Mouse (Mus musculus): ENCODE results near the gene Ceacam2. TPM values are rescaled to one million over a fixed set of nuclear protein-coding genes. Genes with fewer than 3 reads are reported as not detected.
"Not testable (repeated sequence)": the region's sequence is repeated elsewhere in the genome, so short reads cannot be mapped to it uniquely, and the experiment has no call there.

Gene Ceacam2
- polyA plus RNA-seq (2015; fragmentation: Nextera tagmentation; extraction: Ambion mirVana) = 0.10 and 0.23 TPM in 2 replicates

DNA sequence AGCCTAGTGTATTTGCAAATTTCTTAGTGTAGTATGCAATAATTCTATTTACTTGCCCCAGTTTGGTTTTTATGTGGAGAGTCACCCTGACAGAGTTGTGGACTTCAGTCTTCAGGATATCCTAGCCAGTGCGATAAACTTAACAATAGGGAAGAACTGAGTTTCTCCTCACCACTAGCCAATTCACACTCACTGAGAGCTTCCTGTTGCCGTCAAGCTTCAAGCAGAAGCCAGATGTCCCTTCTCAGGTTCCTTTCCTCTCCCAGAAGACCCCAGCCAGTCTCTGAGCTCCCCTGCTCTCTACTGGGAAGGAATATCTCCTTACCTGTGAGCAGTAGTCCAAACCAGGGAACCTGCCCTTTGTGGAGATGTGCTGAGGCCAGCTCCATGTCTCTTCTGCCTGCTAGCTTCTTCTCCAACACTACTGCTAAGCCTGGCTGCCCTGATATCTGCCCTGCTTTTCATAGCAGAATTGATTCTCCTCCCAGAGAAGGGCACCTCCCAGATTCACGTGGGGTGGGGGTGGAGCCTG lies at the start of gene Ceacam2:
Ceacam2 (minus strand) TSS at position 482 of the 532 bp plus-strand sequence.
- not testable (repeated sequence) for H3K4me2 ChIP-seq (replicated peaks); ATAC-seq (replicated peaks)
- WGBS = 80% methylated on average over 3 of the region's 3 CpGs

DNA sequence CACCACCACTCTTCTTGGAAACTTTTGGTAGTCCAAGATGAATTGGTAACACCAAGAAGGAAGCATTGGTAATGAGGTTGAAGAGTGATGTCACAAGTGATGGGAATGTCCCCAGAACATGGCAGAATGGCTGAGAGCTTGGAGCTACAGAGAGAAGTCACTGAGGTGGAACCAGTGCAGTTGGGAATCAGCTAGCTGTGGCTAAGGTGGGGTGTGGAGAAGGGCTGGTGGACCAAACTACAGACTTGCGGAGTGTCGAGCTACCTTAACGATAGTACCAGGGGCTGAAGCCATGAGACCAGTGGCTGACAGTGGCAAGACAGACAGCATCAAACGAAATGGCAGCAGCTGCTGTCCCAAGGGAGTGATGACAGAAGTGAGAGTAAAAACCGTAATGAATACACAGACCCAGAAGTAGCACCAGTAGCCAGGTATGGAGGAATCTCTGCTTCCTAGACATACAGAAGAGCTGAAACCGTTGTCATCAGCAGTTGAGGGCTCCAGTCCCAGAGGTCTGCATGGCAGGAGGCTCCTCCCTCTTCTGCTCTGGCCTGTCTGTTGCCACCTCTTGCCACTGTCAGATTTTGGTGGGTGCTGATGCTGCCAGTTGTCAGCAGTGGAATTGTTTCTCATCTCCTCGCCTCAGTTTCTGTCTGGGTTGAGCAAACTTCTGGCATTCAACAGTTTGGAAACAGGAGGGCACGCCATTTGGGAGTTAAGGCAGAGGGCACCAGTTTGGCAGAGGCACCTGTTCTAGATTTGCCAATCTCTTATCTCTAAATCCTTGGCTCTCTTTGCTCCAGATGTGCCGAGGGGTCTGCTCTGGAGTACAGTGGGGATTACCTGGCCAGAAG lies 45.9 kb upstream of the Ceacam2 start:
- H3K4me2 ChIP-seq (replicated peaks) = no peak overlapping the region
- no peaks in the 10 kb centered on the region for H3K9me3 ChIP-seq
- H3K9ac ChIP-seq (replicated peaks) = no peak overlapping the region
- H3K27me3 ChIP-seq = no peaks in the 10 kb centered on the region
- no peak overlapping the region for H3K27ac ChIP-seq (replicated peaks)
- H3K36me3 ChIP-seq = no peaks in the 10 kb centered on the region
- 82% methylated on average over 9 of the region's 9 CpGs for WGBS
- no peaks in the 10 kb centered on the region for H3K4me1 ChIP-seq
- ATAC-seq (replicated peaks) = no peak
- no peak overlapping the region for H3K4me3 ChIP-seq

More for the DNA sequence above, at the start of gene Ceacam2:
- H3K9ac ChIP-seq (replicated peaks); H3K36me3 ChIP-seq; H3K27ac ChIP-seq (replicated peaks); H3K4me1 ChIP-seq; H3K9me3 ChIP-seq; H3K4me3 ChIP-seq; H3K27me3 ChIP-seq: not testable (repeated sequence)

DNA sequence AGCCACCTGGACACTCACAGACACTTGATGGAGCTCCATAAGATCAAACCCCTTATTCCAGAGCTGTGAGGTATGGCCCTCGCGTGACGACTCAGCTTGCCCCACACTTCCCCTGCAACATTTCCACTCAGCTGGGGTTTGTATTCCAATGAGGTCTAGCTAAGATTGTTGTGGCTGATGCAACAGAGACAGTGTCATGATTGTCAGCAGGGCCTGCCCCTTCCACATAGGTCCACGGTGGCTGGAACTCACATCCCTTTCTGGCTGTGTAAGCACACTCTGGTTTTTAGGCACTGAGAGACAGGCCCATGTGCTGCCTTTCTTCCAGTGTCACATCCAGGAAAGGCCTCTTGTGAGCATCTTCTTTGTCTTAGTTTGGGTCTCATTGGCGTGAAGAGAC lies 45.0 kb upstream of the Ceacam2 start:
- H3K9ac ChIP-seq (replicated peaks) = no peak overlapping the region
- H3K27ac ChIP-seq (replicated peaks) = no peak overlapping the region
- H3K4me2 ChIP-seq (replicated peaks) = no peak overlapping the region
- H3K4me1 ChIP-seq = no peaks in the 10 kb centered on the region
- no peaks in the 10 kb centered on the region for H3K27me3 ChIP-seq
- ATAC-seq (replicated peaks) = no peak
- no peaks in the 10 kb centered on the region for H3K36me3 ChIP-seq
- 90% methylated on average over 5 of the region's 5 CpGs for WGBS
- H3K4me3 ChIP-seq = no peak overlapping the region
- no peaks in the 10 kb centered on the region for H3K9me3 ChIP-seq

DNA sequence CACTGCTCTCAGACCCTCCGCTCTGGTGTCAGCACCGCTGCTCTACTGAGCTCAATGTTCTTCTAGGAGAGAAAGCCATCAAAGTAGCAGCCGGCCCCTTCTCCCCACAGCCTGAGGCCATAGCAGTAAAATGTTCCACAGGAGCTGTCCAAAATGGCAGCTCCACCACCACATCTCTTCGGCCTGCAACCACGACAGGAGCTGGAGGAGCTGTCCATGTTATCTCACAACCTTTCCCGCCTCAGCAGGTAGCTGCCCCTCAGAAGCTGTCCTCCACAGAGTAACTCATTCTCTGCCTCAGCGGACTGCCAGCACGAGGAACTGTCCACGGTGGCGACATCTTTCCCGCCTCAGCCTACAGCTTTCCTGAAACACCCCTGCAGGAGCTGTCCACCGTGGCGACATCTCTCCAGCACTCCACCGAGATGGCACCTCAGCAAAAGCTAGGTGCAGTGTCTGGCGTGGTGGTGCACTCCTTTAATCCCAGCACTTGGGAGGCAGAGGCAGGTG lies 42.7 kb upstream of the Ceacam2 start:
- no peak overlapping the region for H3K4me2 ChIP-seq (replicated peaks)
- H3K27ac ChIP-seq (replicated peaks) = no peak overlapping the region
- H3K4me1 ChIP-seq = no peaks in the 10 kb centered on the region
- no peaks in the 10 kb centered on the region for H3K9me3 ChIP-seq
- H3K36me3 ChIP-seq = no peaks in the 10 kb centered on the region
- no peaks in the 10 kb centered on the region for H3K27me3 ChIP-seq
- H3K9ac ChIP-seq (replicated peaks) = no peak overlapping the region
- 90% methylated on average over 15 of the region's 15 CpGs for WGBS
- ATAC-seq (replicated peaks) = no peak
- no peak overlapping the region for H3K4me3 ChIP-seq

DNA sequence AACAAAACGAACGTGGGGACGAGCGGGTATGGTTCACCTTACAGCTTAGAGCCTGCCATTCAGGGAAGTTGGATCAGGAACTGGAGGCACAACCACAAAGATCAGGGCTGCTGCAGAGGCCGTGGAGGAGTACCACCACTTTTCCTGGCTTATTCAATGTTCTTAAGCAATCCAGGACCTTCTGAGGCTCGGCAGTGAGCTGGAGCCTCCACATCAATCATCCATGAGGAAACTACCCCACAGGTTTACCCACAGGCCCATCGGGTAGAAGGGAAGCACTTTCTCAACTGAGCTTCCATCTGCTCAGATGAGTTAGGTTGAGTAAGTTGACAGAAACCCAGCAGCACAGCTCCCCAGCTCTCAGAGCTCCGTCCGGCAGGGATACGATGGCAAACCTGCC lies 39.8 kb upstream of the Ceacam2 start:
- WGBS = 90% methylated on average over 10 of the region's 10 CpGs
- Histone ChIP-seq H3K9ac (replicated peaks) (no peak overlapping the region), H3K36me3 (no peaks in the 10 kb centered on the region), H3K4me1 (no peaks in the 10 kb centered on the region), H3K27ac (replicated peaks) (no peak overlapping the region), H3K9me3 (no peaks in the 10 kb centered on the region), H3K4me2 (replicated peaks) (no peak overlapping the region), H3K4me3 (no peak overlapping the region), H3K27me3 (no peaks in the 10 kb centered on the region)
- ATAC-seq (replicated peaks) = no peak

DNA sequence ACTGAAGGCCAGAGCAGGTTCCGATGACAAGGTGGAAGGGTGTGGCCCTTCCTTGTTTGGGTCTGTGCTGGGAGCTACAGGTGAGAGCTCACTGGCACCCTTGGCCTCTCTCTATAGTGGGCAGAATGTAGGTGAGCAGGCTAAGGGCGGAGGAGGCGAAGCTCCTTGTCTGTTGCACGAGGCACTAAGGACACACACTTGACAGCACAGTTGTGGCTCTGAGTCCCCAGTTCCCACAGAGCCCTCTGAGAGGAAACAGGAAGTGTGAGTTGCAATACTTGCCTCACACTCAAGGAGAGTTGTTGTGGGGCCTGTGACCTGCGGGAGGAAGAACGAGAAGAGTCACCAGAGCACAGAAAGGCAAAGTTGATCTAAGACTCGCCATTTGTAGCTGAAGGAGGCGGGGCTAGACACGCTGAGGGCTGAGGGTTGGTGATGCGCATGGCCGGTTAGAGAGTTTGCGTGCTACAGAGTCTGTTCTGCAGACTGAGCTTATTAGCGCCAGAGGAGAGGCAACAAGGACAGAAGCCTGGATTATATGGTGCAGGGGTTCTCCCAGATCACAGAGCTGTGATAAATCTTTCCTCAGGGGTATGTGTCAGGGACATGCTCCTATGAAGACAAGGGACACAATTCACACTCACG lies 37.3 kb upstream of the Ceacam2 start:
- not testable (repeated sequence) for H3K9me3 ChIP-seq; H3K4me3 ChIP-seq; H3K4me1 ChIP-seq; H3K9ac ChIP-seq (replicated peaks); H3K27me3 ChIP-seq; H3K36me3 ChIP-seq; H3K4me2 ChIP-seq (replicated peaks); H3K27ac ChIP-seq (replicated peaks); ATAC-seq (replicated peaks)
- 84% methylated on average over 14 of the region's 14 CpGs for WGBS

DNA sequence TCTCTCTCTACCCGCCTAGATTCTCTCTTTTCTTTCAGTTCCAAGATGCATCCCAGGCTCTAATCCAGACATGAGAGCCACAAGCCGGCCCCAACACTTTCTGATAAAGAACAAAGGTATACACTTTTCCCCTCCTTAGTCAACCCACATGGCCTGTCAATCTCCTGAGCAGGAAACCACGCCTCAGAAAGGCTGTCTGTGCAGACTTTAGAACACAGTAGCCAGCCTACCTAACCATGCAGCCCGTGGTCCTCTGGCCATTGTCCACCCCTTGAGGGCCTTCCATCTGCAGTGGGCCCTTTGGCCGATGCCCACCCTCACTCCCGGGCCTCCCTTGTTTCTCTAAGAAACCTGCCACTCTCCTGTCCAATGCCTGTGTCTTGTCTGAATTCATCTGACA lies 36.7 kb upstream of the Ceacam2 start:
- WGBS = 45% methylated on average over 6 of the region's 6 CpGs
- not testable (repeated sequence) for H3K27me3 ChIP-seq; H3K4me3 ChIP-seq; H3K4me1 ChIP-seq; H3K36me3 ChIP-seq; H3K9ac ChIP-seq (replicated peaks); H3K4me2 ChIP-seq (replicated peaks); H3K27ac ChIP-seq (replicated peaks); ATAC-seq (replicated peaks); H3K9me3 ChIP-seq

DNA sequence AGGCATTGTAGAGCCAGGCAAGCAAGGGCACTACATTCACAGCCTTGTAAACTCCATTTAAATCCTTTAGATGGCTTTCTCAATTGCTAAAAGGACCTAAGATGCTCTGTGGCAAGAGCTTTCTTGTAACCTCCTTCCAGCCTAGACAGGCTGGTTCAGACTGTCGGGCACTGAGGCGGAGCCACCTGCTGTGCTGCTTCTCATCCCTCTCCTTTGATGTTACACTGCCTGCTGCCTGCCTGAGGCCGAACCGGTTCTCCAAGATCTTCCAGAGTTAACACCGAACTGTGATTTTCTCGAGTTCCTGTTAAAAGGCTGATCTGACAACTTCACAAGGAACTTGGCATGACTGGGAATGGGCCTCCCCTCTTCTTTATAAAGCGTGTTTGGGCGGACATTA lies 36.2 kb upstream of the Ceacam2 start:
- ATAC-seq (replicated peaks) = no peak
- Histone ChIP-seq H3K9ac (replicated peaks) (no peak overlapping the region), H3K4me2 (replicated peaks) (no peak overlapping the region), H3K9me3 (no peaks in the 10 kb centered on the region), H3K27me3 (no peaks in the 10 kb centered on the region), H3K4me1 (no peaks in the 10 kb centered on the region), H3K36me3 (no peaks in the 10 kb centered on the region), H3K4me3 (no peak overlapping the region), H3K27ac (replicated peaks) (no peak overlapping the region)
- WGBS = 18% methylated on average over 8 of the region's 8 CpGs

DNA sequence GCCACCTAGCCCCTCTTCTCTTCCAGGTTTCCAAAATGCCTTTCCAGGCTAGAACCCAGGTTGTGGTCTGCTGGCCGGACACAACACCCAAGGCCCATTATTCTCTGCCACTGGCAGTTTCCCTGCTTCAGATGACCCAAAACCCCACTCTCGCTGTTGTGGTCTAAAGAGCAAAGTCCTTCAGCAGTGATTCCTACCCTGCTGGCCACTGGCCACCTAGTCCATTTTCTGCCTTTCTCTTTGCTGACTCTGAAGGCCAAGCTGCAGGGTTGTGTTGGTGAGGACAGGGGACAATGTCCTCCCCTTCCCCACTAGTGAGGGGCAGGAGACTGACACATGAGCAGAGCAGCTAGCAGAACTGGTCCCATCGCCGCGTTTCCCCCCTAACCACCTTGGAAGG lies 35.4 kb upstream of the Ceacam2 start:
- Histone ChIP-seq H3K4me1 (no peaks in the 10 kb centered on the region), H3K4me2 (replicated peaks) (no peak overlapping the region), H3K27me3 (no peaks in the 10 kb centered on the region), H3K9ac (replicated peaks) (no peak overlapping the region), H3K27ac (replicated peaks) (no peak overlapping the region), H3K9me3 (no peaks in the 10 kb centered on the region), H3K4me3 (no peak overlapping the region), H3K36me3 (no peaks in the 10 kb centered on the region)
- no peak for ATAC-seq (replicated peaks)
- 82% methylated on average over 5 of the region's 5 CpGs for WGBS

DNA sequence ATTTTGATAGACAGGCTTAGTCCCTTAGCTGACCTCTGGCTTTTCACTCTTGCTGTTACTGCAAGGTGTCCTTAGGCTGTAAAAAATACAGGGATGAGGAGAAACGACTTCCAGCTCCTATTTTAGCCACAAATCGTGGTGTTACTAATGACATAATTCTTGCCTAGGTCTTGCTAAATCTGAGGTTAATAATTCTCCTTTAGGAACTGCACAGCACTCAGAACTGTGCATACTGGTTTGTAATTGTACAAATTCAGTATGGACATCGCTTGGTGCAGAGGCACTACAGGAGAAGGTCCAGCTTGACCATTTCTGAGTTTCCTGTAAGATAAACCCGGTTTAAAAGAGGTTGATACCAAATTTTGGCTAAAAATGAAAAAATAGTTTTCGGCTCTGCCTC lies 34.1 kb upstream of the Ceacam2 start:
- not testable (repeated sequence) for H3K9me3 ChIP-seq; ATAC-seq (replicated peaks); H3K36me3 ChIP-seq; H3K4me3 ChIP-seq; H3K9ac ChIP-seq (replicated peaks); H3K4me2 ChIP-seq (replicated peaks); H3K27me3 ChIP-seq; H3K4me1 ChIP-seq; H3K27ac ChIP-seq (replicated peaks)
- whole genome bisulfite sequencing = 78% methylated on average over 5 of the region's 5 CpGs

DNA sequence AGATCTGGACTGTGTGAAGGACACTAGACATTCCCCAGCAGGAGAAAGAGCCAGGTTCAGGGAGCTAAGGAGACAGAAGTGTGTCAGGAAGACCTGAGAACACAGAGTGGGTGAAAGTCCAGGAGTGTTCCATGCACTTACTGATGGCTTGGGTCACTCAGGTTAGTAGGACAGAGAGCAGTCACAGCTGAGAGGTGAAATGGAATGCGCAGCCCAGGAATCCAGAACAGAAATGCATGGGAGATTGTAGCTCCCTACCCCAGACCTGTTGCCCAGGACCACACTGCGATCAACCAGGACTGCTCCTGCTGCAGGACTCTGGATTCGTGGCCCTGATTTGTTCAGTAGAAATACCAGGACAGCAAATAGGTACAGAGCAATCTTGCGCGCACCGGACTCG lies 29.1 kb upstream of the Ceacam2 start:
- Histone ChIP-seq H3K9ac (replicated peaks) (no peak overlapping the region), H3K36me3 (no peaks in the 10 kb centered on the region), H3K27ac (replicated peaks) (no peak overlapping the region), H3K4me3 (no peak overlapping the region), H3K27me3 (no peaks in the 10 kb centered on the region), H3K9me3 (no peaks in the 10 kb centered on the region), H3K4me1 (no peaks in the 10 kb centered on the region), H3K4me2 (replicated peaks) (no peak overlapping the region)
- ATAC-seq (replicated peaks) = no peak
- 98% methylated on average over 7 of the region's 7 CpGs for WGBS

DNA sequence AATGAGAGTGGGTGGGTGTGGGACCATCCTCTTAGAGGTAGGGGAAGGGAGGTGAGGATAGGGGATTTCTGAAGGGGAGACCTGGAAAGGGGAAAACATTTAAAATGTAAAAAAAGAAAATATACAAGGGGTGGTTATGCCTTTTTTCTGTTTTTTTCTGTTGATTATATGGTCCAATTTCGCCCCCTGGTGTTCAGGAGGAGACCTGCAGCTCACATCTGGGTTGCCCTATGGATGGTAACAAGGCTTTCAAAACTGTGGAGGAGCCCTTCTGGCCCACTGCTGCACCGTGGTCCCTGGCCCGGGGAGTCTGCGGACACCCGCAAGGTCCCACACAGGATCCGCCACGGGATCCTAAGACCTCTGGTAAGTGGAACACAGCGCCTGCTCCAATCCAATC lies 1.8 kb upstream of the Ceacam2 start:
- not testable (repeated sequence) for H3K27me3 ChIP-seq; H3K9ac ChIP-seq (replicated peaks); H3K9me3 ChIP-seq; H3K27ac ChIP-seq (replicated peaks); H3K4me2 ChIP-seq (replicated peaks); H3K4me1 ChIP-seq; ATAC-seq (replicated peaks); H3K4me3 ChIP-seq; H3K36me3 ChIP-seq
- 68% methylated on average over 8 of the region's 8 CpGs for WGBS
